Mouse (Mus musculus): Measurements from ENCODE around the gene Dapl1.

Gene Dapl1

DNA sequence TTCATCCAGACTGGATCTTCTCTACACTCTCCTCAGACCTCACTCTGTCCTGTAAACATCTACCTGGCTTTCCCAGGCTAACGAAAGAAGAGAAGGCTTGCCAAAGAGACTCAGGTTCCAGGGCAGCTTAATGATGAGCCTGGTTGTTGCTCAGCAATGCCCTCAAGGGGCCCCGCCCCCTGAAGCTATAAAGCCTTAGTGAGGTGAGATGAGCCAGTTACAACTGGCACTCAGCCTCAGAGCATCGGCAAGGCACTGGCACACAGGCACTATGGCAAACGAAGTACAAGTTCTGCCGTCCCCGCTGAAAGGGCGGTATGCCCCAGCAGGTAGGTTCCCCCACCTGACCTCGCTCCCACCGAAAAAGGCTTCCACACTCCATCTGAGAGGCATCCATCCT is at the start of gene Dapl1:
Gene Dapl1, plus strand, starts transcription at position 216 of the 400 bp plus-strand sequence.
- in situ Hi-C loops (cut with MboI, MseI): loop anchor here (25.0 kb wide), 1 partner anchor 1347 kb away; no protein-coding TSS in a partner anchor

DNA sequence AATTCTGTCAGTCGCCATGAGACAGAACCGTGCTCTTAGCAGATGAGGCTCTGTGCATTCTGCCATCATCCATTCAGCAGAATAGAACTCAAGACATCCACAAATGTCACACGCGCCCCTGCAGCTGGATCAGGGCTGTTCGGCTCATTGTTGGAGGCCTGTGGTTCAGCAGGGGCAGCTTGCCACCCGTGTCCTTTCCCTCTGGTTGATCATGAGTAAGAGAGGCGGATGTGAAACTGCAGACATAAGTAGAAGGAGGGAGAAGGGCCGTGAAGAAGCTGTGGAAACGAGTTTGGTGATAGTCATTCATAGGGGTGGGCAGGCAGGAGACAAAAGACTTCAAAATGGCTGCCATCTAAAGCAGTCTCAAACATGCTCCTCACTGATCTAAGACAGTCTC is 49.6 kb upstream of the Dapl1 start:
- in situ Hi-C loops (cut with MboI, MseI): loop anchor here (5.0 to 10.0 kb wide), 2 partner anchors 410 to 738 kb away; no protein-coding TSS in a partner anchor

DNA sequence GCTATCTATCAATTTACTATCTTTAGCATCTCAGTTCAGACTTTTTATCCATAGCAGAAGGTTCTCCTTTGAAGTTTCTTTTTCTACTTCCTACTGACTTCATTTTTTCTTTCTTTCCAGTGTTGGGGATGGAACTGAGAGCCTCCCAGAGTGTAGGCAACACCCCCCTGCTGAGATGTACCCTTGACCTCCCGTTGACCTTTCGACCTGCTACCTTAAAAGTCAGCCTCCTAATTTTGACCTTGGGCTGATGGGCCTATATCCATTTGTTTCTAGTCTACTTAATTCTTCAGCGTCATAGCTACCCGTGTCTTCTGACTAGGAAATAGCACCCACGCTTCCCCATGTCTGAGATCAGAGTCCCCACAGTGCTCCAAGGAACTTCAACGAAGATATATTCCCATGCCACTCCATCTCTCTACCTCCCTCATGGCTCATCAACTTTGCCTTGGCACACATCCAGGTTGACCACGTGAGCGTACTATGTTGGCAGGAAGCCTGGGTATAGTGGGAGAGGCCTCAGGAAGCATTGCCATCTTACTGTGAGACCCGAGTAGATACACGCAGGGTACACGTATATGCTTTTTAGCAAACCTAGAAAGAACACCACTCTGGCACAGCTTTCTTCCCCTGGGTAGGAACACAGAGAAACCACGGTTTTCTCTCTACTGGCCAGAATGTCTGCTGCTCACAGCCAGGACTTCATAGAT is 46.6 kb upstream of the Dapl1 start:
- in situ Hi-C loops (cut with MboI, MseI): loop anchor here (10.0 kb wide), 1 partner anchor 413 kb away; no protein-coding TSS in a partner anchor

DNA sequence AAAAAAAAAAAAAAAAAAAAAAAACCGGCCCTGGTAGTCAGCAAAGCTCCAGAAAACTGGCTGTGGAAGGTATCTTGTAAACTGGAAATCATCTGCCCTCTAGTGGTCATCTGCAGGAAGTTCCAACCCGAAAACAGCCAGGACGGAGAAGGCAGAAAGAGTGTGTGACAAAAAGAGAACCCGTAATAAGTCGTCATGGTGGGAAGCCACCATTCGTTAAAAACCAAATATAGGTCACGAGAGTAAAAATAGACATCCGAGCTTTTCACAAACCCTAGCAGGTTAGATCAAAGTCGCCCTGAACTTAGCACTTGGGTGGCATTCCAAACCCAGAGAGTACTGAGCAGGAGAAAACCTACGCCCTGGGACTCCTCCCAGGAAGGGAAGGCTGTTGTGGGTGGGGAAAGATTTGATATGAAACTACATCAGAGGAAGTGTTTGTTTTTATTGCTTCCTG is 45.9 kb upstream of the Dapl1 start:
- in situ Hi-C loops (cut with MboI, MseI): loop anchor here (10.0 kb wide), 1 partner anchor 414 kb away; no protein-coding TSS in a partner anchor

DNA sequence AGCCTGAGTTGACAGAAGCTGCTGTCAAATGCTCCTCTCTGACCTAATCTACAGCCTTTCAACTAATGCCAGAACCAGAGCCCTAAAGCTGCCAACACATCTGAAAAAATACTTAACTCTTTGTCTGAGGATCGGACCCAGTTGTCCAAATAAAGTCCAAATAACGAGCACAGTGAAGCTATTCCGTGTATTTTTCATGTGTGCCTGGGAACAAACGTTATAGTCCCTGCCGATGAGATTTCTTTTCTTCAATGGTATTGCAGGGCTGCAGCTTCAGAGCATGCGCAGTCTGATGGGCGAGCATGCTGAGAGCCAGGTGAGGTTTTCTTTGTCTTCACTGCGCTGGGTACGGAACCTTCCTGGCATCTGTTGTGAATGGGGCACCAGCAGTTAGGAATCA is 44.6 kb upstream of the Dapl1 start:
- in situ Hi-C loops (cut with MboI, MseI): loop anchor here (10.0 kb wide), 1 partner anchor 415 kb away; no protein-coding TSS in a partner anchor

DNA sequence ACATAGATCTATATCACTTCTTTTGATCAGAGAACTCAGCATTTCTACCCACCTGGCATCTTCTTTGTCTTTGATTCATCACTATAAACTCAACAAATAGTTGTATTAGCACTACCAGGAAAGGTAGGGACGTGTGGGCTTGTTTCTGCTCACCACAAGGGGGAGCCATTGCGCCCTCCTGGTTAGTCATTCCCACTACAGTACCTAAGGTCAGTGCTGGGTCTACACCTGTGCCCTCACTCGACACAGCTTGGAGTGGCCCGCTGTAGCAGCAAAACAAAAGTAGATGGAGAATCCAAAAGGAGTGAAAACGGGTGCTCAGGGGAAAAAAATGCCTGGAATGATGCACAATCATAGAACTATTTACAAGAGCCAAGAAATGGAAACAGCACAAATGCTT is 44.0 kb upstream of the Dapl1 start:
- in situ Hi-C loops (cut with MboI, MseI): no loop called here

DNA sequence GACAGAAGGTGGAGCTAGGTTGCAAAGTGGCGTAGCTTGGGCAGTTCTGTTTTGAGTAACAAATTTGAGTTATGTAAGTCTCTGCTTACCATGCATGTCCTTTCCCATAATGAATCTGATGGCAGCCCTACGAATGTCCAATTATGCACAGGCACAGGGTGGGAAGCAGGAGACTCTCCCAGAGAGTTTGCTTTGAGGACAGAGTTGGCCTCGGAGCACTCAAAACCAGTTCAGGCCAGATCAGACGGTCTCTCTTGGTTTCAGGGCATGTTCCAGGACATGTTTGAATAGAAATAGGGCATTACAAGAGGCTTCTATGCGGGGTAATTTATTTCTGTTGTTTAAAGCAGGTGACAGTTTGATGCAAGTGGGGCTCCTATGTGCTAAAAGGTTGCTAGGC is 42.8 kb upstream of the Dapl1 start:
- in situ Hi-C loops (cut with MboI, MseI): no loop called here

DNA sequence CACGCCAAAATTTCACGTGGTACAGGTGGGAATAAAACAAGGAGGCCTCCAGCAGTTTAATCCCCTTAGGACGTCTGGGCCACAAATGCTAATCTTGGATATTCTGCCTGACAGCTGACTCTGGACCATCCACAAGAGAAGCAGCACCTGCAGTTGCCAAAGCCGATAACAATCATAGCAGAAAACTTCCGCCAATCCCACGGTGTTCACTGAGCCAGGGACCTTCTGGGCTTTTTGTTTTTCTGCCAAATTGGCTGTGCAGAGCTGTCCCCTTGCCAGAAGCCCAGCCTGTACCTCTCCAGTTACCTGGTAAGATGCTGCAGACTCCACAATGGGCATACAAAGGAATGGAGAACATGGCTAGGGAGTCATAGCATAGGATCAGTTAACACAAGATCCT is 37.8 kb upstream of the Dapl1 start:
- in situ Hi-C loops (cut with MboI, MseI): no loop called here

DNA sequence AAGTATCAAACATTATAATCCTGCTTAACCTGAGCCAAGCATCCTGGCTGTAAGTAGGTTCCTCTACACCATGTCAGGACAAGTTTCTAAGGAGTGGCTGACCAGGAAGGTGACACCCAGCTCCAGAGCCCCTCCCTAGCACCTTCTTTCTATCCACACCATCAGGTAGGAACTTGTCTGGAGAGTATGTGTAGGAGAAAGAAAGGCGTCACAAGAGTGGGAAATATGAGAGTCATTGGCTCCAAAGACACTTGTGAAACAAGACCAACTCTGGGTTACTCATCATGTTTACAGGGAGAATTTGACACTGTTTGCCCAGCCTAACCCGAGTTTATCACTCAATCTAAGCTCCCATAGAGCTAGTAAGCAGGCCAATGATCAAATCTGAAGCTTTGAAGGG is 36.7 kb upstream of the Dapl1 start:
- in situ Hi-C loops (cut with MboI, MseI): no loop called here

DNA sequence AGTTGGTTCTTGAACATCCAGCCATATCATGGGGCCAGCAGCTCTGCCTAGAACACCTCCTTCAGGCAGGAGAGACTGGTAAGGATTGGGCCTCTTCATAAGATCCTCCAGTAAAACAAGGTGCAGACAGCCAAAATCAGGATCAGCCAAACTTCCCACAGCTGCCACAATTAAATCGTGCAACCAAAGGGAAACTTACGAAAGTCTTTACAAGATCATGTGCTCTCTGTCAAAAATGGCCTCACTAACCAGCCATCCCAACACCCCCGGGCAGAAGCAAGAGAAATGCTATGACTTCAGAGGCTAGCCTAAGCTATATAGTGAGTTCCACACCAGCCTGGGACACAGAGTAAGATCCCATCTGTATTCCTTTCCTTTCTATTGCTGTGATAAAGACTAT is 35.9 kb upstream of the Dapl1 start:
- in situ Hi-C loops (cut with MboI, MseI): no loop called here

DNA sequence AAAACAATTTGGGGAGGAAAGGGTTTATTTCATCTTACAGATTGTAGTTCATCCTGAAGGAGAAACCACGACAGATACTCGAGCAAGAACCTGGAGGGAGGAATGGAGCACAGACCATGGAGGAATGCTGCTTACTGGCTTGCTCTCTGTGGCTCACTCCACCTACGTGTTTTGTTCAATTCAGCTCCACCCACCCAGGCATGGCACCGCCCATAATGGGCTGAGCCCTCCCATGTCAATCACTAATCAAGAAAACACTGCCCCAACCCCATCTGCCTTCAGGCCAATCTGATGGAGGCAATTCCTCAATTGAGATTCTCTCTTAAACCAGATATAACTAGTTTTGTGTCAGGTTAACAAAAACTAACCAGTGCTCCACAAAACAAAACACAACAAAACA is 35.5 kb upstream of the Dapl1 start:
- in situ Hi-C loops (cut with MboI, MseI): no loop called here

DNA sequence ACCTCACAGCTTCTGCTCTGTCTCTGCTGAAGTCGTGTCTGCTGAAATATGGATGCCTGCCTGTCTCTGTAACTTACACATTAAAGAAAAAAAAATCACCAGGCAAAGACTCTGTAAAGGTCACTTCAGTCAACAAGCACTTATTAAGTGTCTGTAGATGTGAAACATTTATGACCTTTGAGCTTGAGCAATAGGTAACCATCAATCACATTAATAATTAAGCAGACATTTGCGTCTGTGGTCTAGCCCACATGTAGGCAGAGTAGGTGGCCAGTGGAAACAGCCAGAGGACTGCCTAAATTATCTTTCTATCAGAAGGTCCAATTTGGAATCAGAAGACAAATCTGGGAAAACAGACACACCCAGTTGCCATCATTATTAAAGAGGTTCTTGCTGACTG is 32.8 kb upstream of the Dapl1 start:
- in situ Hi-C loops (cut with MboI, MseI): loop anchor here (10.0 to 25.0 kb wide), 2 partner anchors 317 to 1264 kb away; partner anchors contain the start of gene Cytip

DNA sequence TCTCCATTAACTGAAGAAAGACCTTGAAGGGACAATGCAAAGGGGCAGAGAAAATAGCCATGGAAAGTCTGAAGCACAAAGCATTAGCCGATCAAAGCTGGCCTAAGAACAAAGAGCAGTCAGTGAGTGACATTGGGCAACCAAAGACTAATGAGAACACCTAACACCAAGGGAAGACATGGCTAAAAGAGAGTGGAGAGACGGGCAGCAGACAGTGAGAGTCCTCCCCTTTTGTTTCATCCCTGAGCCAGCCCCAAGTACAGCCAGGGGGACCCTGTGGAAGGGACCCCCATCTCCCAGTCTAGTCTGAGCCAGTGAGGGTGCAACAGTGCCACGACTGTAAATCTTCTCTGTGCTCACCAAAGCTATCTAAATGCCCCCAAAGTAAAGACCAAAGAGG is 32.4 kb upstream of the Dapl1 start:
- in situ Hi-C loops (cut with MboI, MseI): loop anchor here (10.0 to 25.0 kb wide), 2 partner anchors 317 to 1265 kb away; partner anchors contain the start of gene Cytip

DNA sequence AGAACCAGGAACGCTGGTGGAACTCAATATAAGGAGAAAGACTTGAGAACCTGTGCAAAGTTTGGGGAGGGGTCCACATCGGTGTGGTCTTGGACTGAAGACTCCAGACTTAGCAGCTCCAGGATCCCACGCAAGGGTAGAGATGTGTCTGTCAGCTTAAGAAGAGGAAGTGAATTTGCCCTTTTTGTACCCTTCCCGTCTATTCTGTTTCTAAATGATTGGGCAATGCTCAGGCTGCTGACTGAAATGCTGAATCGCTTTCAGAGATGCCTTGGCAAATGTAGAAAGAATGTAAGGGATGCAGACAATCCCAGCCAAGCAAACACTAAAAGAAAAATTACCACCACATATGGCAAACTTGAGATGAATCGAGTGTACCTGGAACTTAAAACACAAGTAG is 22.4 kb upstream of the Dapl1 start:
- in situ Hi-C loops (cut with MboI, MseI): loop anchor here (10.0 to 25.0 kb wide), 2 partner anchors 407 to 1275 kb away; partner anchors contain the start of gene Cytip

DNA sequence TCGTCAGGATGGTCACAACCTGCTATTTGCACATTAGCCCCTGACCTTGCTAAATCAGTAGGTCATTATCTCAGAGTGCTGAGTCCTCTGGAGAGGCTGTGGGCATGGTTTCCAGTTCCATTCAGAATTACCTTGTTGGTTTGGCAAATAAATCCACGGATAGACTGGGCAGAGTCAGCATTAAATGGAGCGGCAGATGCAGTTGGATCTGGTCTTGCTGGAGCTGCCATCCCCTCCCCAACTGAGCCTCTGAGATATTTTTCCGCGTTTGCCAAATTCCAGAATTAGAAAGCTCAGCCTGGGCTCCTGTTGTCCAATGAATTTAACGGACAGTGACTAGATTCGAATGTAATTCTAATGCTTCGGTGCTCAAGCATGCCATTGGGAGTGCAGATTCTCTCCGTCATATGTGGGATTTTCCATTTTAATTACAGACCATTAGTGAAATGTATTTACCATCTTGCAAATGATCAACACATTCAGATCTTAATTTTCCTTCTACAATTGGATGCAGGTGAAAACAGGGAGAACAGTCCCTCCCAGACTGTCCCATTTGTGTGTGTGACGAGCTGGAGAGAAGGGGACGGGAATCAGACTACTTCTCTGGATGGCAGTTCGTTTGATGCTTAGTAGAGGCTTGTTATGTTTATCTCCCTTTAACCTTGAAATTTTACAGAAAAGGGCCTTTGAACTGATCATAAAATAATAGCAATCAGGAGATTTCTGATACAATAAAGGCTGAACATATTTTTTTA is 20.8 kb upstream of the Dapl1 start:
- in situ Hi-C loops (cut with MboI, MseI): loop anchor here (10.0 to 25.0 kb wide), 2 partner anchors 409 to 1276 kb away; partner anchors contain the start of gene Cytip

DNA sequence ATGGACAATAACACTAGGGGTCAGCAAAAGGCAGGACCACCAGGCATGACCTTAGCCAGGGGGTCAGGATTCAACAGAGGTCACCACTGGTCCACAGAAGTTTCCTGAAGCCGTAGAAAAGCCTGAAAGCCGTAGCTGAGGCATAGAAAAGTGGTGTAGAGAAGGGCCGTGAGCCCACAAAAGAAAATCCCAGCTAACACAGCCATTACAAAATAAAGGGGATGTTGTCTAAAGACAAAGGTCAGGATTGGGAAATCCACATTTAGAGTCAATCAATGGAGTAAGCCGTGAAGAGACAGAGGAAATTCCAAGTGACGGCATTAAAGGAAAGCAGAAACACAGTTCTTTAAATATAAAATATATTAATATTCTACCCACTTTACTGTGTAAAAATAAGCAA is 18.8 kb upstream of the Dapl1 start:
- in situ Hi-C loops (cut with MboI, MseI): loop anchor here (10.0 to 25.0 kb wide), 2 partner anchors 411 to 1278 kb away; partner anchors contain the start of gene Cytip

DNA sequence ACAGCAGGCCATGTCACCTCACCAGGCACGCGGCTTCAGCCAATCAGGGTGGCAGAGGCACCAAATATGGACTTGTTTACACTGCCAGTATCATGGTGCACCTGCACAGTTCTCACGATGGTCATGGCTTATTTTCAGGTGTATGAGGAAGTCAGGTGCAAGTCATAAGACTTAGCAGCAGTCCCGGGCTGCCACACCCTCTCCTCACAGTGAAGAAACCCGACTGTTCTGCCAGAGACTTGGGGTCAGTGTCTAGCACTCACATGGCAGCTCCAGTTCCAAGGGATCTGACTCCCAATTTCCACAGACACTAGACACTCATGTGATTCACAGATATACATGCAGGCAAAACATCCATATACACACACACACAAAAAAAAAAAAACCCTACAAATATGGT is 18.1 kb upstream of the Dapl1 start:
- in situ Hi-C loops (cut with MboI, MseI): loop anchor here (10.0 to 25.0 kb wide), 2 partner anchors 412 to 1279 kb away; partner anchors contain the start of gene Cytip

DNA sequence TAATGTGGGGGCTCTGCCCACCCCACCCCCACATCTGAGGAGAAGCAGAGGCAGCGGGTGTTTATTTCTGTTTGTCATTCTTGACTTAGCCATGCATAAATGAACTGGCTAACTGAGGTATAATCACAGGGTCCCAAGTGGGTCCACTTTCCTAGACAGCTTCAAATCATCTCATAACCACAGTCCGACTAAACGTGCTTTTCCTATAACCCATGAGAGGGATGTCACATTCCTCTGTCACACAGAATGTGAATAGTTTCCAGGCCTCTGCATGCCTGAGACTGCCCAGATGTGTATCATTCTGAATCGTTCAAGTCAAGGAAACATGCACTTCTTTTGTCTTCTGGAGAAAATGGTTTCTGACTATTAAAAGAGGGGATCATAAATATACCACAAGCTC is 17.4 kb upstream of the Dapl1 start:
- in situ Hi-C loops (cut with MboI, MseI): loop anchor here (10.0 to 25.0 kb wide), 2 partner anchors 412 to 1280 kb away; partner anchors contain the start of gene Cytip

DNA sequence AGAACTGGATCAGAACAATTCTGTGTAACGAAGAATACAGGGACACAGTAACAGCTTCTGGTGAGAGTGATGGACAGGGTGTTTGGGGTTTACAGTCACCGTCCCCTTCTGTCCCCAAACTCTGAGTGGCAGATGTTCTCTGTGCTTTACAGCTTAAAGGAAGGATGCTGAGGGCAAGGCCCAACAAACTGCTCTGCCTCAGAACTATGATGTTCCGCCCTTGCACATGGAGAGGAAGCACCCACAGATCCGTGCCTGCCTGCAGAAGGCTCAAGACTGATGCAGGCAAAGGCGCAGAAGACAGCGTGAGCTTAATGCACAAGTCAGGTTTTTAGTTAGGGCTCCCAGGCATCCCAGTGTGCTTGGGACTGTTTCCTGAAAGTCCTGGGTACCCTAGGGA is 16.5 kb upstream of the Dapl1 start:
- in situ Hi-C loops (cut with MboI, MseI): loop anchor here (10.0 to 25.0 kb wide), 2 partner anchors 413 to 1281 kb away; partner anchors contain the start of gene Cytip

DNA sequence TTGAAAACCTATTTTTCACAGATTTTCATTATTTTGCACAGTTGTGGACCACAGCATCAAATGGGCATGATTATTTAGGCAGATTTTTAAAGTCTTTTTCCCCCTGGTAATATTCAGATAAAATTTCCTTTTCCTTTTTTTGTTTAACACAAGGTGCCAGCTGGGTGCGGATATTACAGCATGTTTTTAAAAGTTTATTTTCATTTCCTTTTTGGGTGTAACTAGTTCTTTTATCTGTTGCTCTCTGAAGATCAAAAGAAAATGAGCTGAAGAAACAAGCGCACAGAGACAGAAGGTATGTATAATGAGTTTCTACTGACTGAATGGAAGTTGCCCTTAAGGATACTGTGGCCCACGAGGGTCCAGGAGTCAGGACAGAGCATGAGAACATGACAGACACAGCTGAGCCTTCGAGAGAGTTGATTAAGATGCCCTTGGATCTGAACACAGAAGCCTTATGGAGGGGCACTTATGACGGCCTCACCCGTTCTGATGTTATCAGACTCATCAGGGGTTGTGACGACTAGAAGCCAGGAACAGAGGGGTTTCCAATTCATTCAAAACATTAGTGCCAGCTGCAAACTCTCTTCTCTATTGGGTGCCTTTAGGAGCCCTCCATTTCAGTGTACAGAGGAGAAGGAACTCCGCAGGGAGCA is 14.7 kb upstream of the Dapl1 start:
- in situ Hi-C loops (cut with MboI, MseI): loop anchor here (10.0 to 25.0 kb wide), 2 partner anchors 415 to 1282 kb away; partner anchors contain the start of gene Cytip

DNA sequence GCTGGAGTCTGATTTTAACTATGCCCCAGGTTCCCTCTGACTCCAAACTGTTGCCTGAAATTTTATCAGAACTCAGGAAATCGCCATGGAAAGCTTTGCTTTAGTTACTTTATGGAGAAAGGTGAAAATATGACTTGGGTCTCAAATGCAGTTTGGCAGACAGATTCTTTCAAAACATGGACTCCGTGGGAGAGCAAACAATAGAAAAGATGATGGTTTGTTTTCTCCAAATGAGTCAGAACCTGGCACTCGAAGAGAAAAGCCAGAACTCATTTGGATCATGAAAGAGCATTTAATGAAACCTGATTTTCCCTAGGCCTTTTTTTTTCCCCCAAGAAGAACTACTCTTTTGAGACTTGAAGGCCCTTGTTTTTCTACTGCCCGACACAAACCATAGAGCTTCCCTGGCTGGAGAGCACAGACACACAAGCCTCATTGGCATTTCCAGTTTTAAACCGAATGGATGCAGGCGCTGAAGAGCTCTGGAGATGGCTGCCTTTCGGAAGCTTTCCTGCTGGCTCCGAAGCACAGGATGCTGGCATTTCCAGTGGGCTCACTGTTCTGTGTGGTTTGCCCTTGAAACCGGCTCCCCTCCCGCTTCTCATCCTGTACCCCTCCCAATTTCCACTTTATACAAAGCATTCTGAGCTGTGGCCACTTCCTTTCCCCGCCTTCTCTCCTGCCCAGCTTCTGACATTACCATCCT is 14.0 kb upstream of the Dapl1 start:
- in situ Hi-C loops (cut with MboI, MseI): loop anchor here (25.0 kb wide), 1 partner anchor 1283 kb away; the partner anchor contains the start of gene Cytip

Data from T-helper 1 cell (primary cell).